Mouse (Mus musculus): ENCODE measurements around the gene Tnfrsf1a. TPM values are rescaled to one million over a fixed set of nuclear protein-coding genes. Genes with fewer than 3 reads are reported as not detected.
A peak's percentile ranks its signal among the peaks of the same experiment; 100 is the strongest.

Gene Tnfrsf1a
- polyA plus RNA-seq, 1 experiment, result 18.7 TPM

GRCm38 (mm10) chr6:125380372-125381360 is 31.5 kb downstream of the Tnfrsf1a start, which contains the start of gene Plekhg6:
TSS of gene Plekhg6 (minus strand) at chr6:125380793.
- no peak for DNase-seq (ENCODE audit: extremely low spot score in 1 of 2, low spot score in 1 of 2)

GRCm38 (mm10) chr6:125382024-125382423 is 32.9 kb downstream of the Tnfrsf1a start:
- no peak for DNase-seq (ENCODE audit: extremely low spot score in 1 of 2, low spot score in 1 of 2)

- peak in 1 of 2 experiments; percentile 52 for DNase-seq (ENCODE audit: extremely low spot score in 1 of 2, low spot score in 1 of 2)
Measured at GRCm38 (mm10) chr6:125385066-125385974, 36.2 kb downstream of the Tnfrsf1a start.

- no peak for DNase-seq (ENCODE audit: extremely low spot score in 1 of 2, low spot score in 1 of 2)
Measured at GRCm38 (mm10) chr6:125386080-125386479, 36.9 kb downstream of the Tnfrsf1a start.

- no peak for DNase-seq (ENCODE audit: extremely low spot score in 1 of 2, low spot score in 1 of 2)
Measured at GRCm38 (mm10) chr6:125389853-125390252, 40.7 kb downstream of the Tnfrsf1a start.

- peak in 1 of 2 experiments; percentile 37 for DNase-seq (ENCODE audit: extremely low spot score in 1 of 2, low spot score in 1 of 2)
Measured at GRCm38 (mm10) chr6:125405461-125406382, 56.6 kb downstream of the Tnfrsf1a start.

GRCm38 (mm10) chr6:125407224-125407623 is 58.1 kb downstream of the Tnfrsf1a start:
- no peak for DNase-seq (ENCODE audit: extremely low spot score in 1 of 2, low spot score in 1 of 2)

GRCm38 (mm10) chr6:125407657-125408056 is 58.5 kb downstream of the Tnfrsf1a start:
- DNase-seq (ENCODE audit: extremely low spot score in 1 of 2, low spot score in 1 of 2), result no peak

GRCm38 (mm10) chr6:125410551-125410950 is 61.4 kb downstream of the Tnfrsf1a start:
- no peak for DNase-seq (ENCODE audit: extremely low spot score in 1 of 2, low spot score in 1 of 2)

- no peak for DNase-seq (ENCODE audit: extremely low spot score in 1 of 2, low spot score in 1 of 2)
Measured at GRCm38 (mm10) chr6:125410995-125411547, 61.9 kb downstream of the Tnfrsf1a start.

- DNase-seq (ENCODE audit: extremely low spot score in 1 of 2, low spot score in 1 of 2), result no peak
Measured at GRCm38 (mm10) chr6:125411661-125412060, 62.5 kb downstream of the Tnfrsf1a start.

Other genes starting within 250 kb of the Tnfrsf1a start
- gene Nop2, start 217.5 kb upstream of the Tnfrsf1a start, polyA plus RNA-seq (2012; rRNA removed), result 22.0 and 22.3 TPM in 2 replicates
- gene Iffo1, start 204.1 kb upstream of the Tnfrsf1a start, polyA plus RNA-seq (2012; rRNA removed), result 86.9 and 94.3 TPM in 2 replicates
- 4,623 and 6,295 TPM in 2 replicates for gene Gapdh, start 182.9 kb upstream of the Tnfrsf1a start, polyA plus RNA-seq (2012; rRNA removed)
- gene Ncapd2, start 157.7 kb upstream of the Tnfrsf1a start, polyA plus RNA-seq (2012; rRNA removed), result 51.7 and 53.6 TPM in 2 replicates
- 46.7 and 48.7 TPM in 2 replicates for gene Mrpl51, start 157.6 kb upstream of the Tnfrsf1a start, polyA plus RNA-seq (2012; rRNA removed)
- gene Vamp1, start 133.8 kb upstream of the Tnfrsf1a start, polyA plus RNA-seq (2012; rRNA removed), result 81.5 and 103 TPM in 2 replicates
- gene Tapbpl, start 117.5 kb upstream of the Tnfrsf1a start, polyA plus RNA-seq (2012; rRNA removed), result 6.4 and 7.1 TPM in 2 replicates
- gene Cd27, start 112.4 kb upstream of the Tnfrsf1a start, polyA plus RNA-seq (2012; rRNA removed), result 0.14 TPM in 1 of 2 replicates, not detected in the other
- not detected in 2 replicates for gene Tuba3a, start 63.3 kb upstream of the Tnfrsf1a start, polyA plus RNA-seq (2012; rRNA removed)
- 13.2 and 14.2 TPM in 2 replicates for gene Ltbr, start 35.5 kb upstream of the Tnfrsf1a start, polyA plus RNA-seq (2012; rRNA removed)
- 1.6 and 1.7 TPM in 2 replicates for gene Scnn1a, start 28.7 kb upstream of the Tnfrsf1a start, polyA plus RNA-seq (2012; rRNA removed)
- gene Plekhg6, start 31.4 kb downstream of the Tnfrsf1a start, polyA plus RNA-seq (2012; rRNA removed), result 0.04 and 0.13 TPM in 2 replicates
- 97.2 and 100 TPM in 2 replicates for gene Cd9, start 145.4 kb downstream of the Tnfrsf1a start, polyA plus RNA-seq (2012; rRNA removed)
- 20.2 and 21.5 TPM in 2 replicates for gene Vwf, start 197.4 kb downstream of the Tnfrsf1a start, polyA plus RNA-seq (2012; rRNA removed)

Measured in frontal cortex, adult 2 months (tissue).